Mouse (Mus musculus) liver, embryonic 15.5 days (tissue): ENCODE measurements at regions not wholly inside any gene's neighbourhood (a gene's known extent, or its start where the extent isn't known, plus 50 kb on each side); places are given as distances from the start of the nearest gene placed in this dataset.

Experiments
- ATAC-seq: fragments of 200-750 bp; cut with Nextera tagmentation; 2 replicates; pipeline ENCODE4 v1.8.0; 2017; ENCODE audit warnings: moderate number of reproducible peaks, mild to moderate bottlenecking, moderate library complexity; ENCODE audit not compliant: insufficient read depth
- H3K27ac ChIP-seq: fragments of 300-500 bp; sonication (generic); replicated peaks from 2 replicates; pipeline ENCODE4 v1.5.1; 2015; ENCODE audit warnings: mild to moderate bottlenecking, inconsistent platforms
- H3K27me3 ChIP-seq: fragments of 300-500 bp; sonication (generic); 2 replicates; pipeline ENCODE4 v1.6.1; 2015; ENCODE audit warnings: mild to moderate bottlenecking, inconsistent platforms
- H3K36me3 ChIP-seq: fragments of 300-500 bp; sonication (generic); replicated peaks from 2 replicates; pipeline ENCODE4 v1.6.1; 2015; ENCODE audit warnings: moderate library complexity, mild to moderate bottlenecking, inconsistent platforms
- H3K4me1 ChIP-seq: fragments of 300-500 bp; sonication (generic); replicated peaks from 2 replicates; pipeline ENCODE4 v1.6.1; 2015; ENCODE audit warnings: inconsistent platforms
- H3K4me2 ChIP-seq: fragments of 300-500 bp; sonication (generic); 2 replicates; pipeline ENCODE4 v1.6.1; 2015; ENCODE audit warnings: moderate library complexity, mild to moderate bottlenecking, inconsistent platforms
- H3K4me3 ChIP-seq: fragments of 300-500 bp; sonication (generic); replicated peaks from 2 replicates; pipeline ENCODE4 v1.5.1; 2015; ENCODE audit warnings: mild to moderate bottlenecking, inconsistent platforms
- H3K9ac ChIP-seq: fragments of 300-500 bp; sonication (generic); 2 replicates; pipeline ENCODE4 v1.6.1; 2015; ENCODE audit warnings: moderate library complexity, mild to moderate bottlenecking, inconsistent platforms
- H3K9me3 ChIP-seq: fragments of 300-500 bp; sonication (generic); replicated peaks from 2 replicates; pipeline ENCODE4 v1.6.1; 2016; ENCODE audit warnings: inconsistent platforms
- WGBS: fragments of 180-500 bp; shearing (Covaris S2); methylation state at CpG from one replicate; pipeline ENCODE4 v1.1.7; 2015; ENCODE audit warnings: mixed read lengths; ENCODE audit not compliant: insufficient replicate concordance; 5-methylcytosine and 5-hydroxymethylcytosine counted together

- Histone ChIP-seq H3K4me3 (no peak overlapping the region), H3K4me2 (no peak overlapping the region), H3K4me1 (no peaks in the 10 kb centered on the region), H3K9ac (no peak overlapping the region), H3K9me3 (no peaks in the 10 kb centered on the region), H3K27ac (no peak overlapping the region), H3K27me3 (no peaks in the 10 kb centered on the region), H3K36me3 (no peaks in the 10 kb centered on the region)
- no peak for ATAC-seq
- WGBS = 68% methylated on average over 15 of the region's 15 CpGs
Observed at GRCm38 (mm10) chr9:46684113-46684850, 314.3 kb upstream of the Gm4791 start.

DNA sequence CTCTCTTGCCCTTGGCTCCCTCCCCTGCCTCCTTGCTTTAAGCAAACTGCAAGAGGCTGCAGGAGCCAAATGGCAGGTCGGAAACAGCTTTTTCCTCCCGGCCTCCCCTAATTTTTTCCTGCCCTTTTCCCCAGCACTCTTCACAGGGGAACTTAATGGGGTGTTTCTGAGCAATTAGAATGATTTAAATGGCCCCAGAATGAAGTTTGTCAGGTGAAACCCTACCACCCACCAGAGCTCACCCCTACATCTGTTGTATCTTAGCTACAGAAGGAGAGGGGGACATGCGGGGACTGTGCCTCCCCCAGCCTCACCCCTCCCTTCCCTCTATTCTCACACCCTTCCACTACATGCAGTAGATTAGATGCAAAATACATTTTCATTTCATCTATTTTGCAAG lies 326.5 kb upstream of the Gm4791 start:
- no peaks in the 10 kb centered on the region for H3K36me3 ChIP-seq
- no peak overlapping the region for H3K27ac ChIP-seq
- no peaks in the 10 kb centered on the region for H3K27me3 ChIP-seq
- H3K9ac ChIP-seq = no peak overlapping the region
- H3K4me3 ChIP-seq = no peak overlapping the region
- no peak overlapping the region for H3K4me2 ChIP-seq
- 26% methylated on average over 3 of the region's 3 CpGs for WGBS
- H3K9me3 ChIP-seq = no peaks in the 10 kb centered on the region
- no peaks in the 10 kb centered on the region for H3K4me1 ChIP-seq
- ATAC-seq = no peak

GRCm38 (mm10) chr9:46654422-46654821 lies 334.6 kb upstream of the 4931429L15Rik start:
- H3K4me1 ChIP-seq = no peaks in the 10 kb centered on the region
- 61% methylated on average over 8 of the region's 8 CpGs for WGBS
- H3K9ac ChIP-seq = no peak overlapping the region
- no peak overlapping the region for H3K27ac ChIP-seq
- no peaks in the 10 kb centered on the region for H3K27me3 ChIP-seq
- H3K4me3 ChIP-seq = no peak overlapping the region
- no peak for ATAC-seq
- no peaks in the 10 kb centered on the region for H3K36me3 ChIP-seq
- no peaks in the 10 kb centered on the region for H3K9me3 ChIP-seq
- no peak overlapping the region for H3K4me2 ChIP-seq

GRCm38 (mm10) chr9:46647238-46647922 lies 327.6 kb upstream of the 4931429L15Rik start:
- no peak overlapping the region for H3K9ac ChIP-seq
- H3K27ac ChIP-seq = no peak overlapping the region
- no peak for ATAC-seq
- H3K9me3 ChIP-seq = no peaks in the 10 kb centered on the region
- 64% methylated on average over 9 of the region's 9 CpGs for WGBS
- no peak overlapping the region for H3K4me2 ChIP-seq
- H3K36me3 ChIP-seq = no peaks in the 10 kb centered on the region
- no peaks in the 10 kb centered on the region for H3K27me3 ChIP-seq
- no peaks in the 10 kb centered on the region for H3K4me1 ChIP-seq
- H3K4me3 ChIP-seq = no peak overlapping the region

GRCm38 (mm10) chr9:46645469-46645884 lies 325.7 kb upstream of the 4931429L15Rik start:
- H3K36me3 ChIP-seq = no peaks in the 10 kb centered on the region
- H3K4me2 ChIP-seq = no peak overlapping the region
- no peaks in the 10 kb centered on the region for H3K27me3 ChIP-seq
- no peak overlapping the region for H3K4me3 ChIP-seq
- no peak for ATAC-seq
- H3K9ac ChIP-seq = no peak overlapping the region
- no peak overlapping the region for H3K27ac ChIP-seq
- H3K4me1 ChIP-seq = no peaks in the 10 kb centered on the region
- WGBS = 49% methylated on average over 7 of the region's 7 CpGs
- no peaks in the 10 kb centered on the region for H3K9me3 ChIP-seq

DNA sequence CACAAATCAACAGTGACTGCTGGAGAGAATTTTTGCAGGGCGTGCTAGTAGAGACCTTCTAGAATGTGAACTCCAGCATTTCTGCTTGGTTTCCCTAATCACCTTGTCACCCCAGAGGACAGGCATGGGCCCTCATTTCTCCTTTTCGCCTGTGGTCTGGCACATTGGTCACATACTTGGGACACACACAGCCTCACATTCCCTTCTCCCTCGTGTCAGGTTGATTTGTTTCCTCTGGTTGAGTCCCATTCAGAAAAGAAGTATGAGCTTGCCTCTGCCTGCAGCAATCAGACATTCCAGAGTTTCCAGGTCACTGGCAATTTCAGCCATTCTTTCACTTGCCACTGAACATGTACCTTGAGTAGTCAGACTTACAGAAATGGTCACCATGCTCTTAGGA lies 323.8 kb upstream of the 4931429L15Rik start:
- Histone ChIP-seq H3K4me1 (no peaks in the 10 kb centered on the region), H3K4me3 (no peak overlapping the region), H3K36me3 (no peaks in the 10 kb centered on the region), H3K9ac (no peak overlapping the region), H3K4me2 (no peak overlapping the region), H3K27ac (no peak overlapping the region), H3K9me3 (no peaks in the 10 kb centered on the region), H3K27me3 (no peaks in the 10 kb centered on the region)
- WGBS = 49% methylated on average over 3 of the region's 3 CpGs
- ATAC-seq = no peak

DNA sequence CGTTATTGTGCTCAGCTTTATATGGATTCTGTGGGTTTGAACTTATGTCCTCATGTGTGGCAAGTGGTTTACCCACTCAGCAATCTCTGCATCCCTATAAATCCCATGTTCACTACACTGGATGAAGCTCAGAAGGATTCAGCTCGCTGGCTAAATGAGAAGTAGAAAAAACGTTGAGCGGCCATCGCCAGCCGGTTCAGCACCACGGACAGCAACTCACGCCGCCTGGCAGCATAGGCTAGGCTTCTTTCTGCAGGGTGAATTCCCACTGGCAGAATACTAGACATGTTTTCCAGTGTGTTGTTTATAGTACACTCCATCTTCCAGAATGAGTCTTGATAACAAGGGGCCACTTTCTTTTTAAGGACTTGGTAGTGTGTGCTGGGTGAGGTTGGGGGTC lies 322.9 kb upstream of the 4931429L15Rik start:
- H3K9me3 ChIP-seq = no peaks in the 10 kb centered on the region

DNA sequence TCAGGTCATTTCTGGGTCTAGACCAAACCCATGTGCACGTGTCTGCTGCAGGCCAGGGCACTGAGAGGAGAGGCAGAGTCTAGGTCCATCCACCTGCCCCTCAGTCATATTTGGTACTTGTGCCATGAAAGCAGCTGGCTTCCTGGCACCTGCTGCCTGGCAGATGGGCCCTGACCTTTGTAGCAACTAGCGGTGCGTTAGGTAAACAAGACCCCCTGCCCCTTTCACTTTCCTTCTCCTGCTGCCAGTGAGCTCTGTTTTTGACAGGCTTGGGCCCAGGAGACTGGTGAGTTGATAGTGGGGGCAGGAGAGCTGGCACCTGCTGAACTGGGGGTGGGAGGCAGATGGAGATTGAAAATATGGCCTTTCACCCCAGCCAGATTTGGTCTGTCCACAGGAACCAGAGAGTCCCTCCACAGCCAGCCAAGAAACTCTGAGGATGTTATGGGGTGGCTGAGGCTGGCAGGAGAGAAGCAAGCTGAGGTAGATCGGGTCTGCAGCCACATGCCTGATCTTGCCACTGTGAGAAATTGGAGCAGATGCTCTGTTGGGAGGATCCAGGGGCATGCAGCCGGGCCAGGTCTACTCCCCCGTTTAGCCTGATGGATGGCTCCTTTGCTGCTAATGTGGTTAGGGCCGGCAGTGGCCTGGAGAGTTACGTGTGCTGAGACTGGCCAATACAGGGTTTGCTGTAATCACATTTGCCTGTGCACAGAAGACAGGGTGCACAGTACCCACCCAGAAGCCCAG lies 316.6 kb upstream of the 4931429L15Rik start:
- Histone ChIP-seq H3K27me3 (no peaks in the 10 kb centered on the region), H3K4me1 (no peaks in the 10 kb centered on the region), H3K27ac (no peak overlapping the region), H3K9ac (no peak overlapping the region), H3K9me3 (no peaks in the 10 kb centered on the region), H3K36me3 (no peaks in the 10 kb centered on the region), H3K4me2 (no peak overlapping the region), H3K4me3 (no peak overlapping the region)
- no peak for ATAC-seq
- 52% methylated on average over 8 of the region's 8 CpGs for WGBS

More for the DNA sequence above, 322.9 kb upstream of the 4931429L15Rik start:
- Histone ChIP-seq H3K27ac (no peak overlapping the region), H3K4me1 (no peaks in the 10 kb centered on the region), H3K27me3 (no peaks in the 10 kb centered on the region), H3K4me2 (no peak overlapping the region), H3K36me3 (no peaks in the 10 kb centered on the region), H3K4me3 (no peak overlapping the region), H3K9ac (no peak overlapping the region)
- ATAC-seq = no peak
- WGBS = 10% methylated on average over 9 of the region's 9 CpGs

DNA sequence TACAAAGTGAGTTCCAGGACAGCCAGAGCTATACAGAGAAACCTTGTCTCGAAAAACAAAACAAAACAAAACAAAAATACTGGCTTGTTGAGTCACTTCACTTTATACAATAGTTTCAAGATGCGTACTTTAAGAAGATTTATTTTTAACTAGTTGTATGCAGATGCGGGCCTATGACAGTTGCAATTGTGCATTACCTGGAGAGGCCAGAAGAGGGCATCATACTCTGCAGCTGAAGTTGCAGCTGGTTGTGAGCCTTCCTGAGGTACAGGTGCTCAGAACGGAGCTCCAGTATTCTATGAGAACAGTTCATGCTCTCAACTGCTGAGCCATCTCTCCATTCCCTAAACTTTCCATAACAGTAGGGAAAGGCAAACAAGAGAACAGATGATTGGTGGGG lies 314.2 kb upstream of the 4931429L15Rik start:
- Histone ChIP-seq H3K27me3 (no peaks in the 10 kb centered on the region), H3K36me3 (no peaks in the 10 kb centered on the region), H3K9me3 (no peaks in the 10 kb centered on the region), H3K4me3 (no peak overlapping the region), H3K27ac (no peak overlapping the region), H3K4me1 (no peaks in the 10 kb centered on the region), H3K4me2 (no peak overlapping the region), H3K9ac (no peak overlapping the region)
- 58% methylated on average over 4 of the region's 4 CpGs for WGBS
- ATAC-seq = no peak

DNA sequence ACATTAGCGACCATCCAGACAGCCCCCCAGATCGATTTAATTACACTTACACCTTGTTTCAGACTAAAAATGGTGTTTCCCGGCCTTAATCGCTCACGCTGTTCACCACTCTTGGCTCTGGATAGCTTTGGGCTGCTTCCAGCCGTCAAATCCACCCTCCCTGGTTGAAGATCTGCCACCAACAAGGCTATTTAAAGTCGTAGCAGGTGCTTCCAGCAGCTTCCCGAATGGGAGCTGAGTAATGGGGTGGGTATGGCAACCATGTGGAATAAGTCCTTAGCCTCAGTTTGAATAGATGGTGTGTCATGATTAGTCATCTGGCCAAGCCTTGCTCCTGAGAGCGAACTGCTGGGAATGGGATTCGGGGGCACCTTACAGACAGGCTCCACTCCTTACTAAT lies 312.8 kb upstream of the 4931429L15Rik start:
- H3K4me3 ChIP-seq = no peak overlapping the region
- H3K36me3 ChIP-seq = no peaks in the 10 kb centered on the region
- no peaks in the 10 kb centered on the region for H3K27me3 ChIP-seq
- H3K4me2 ChIP-seq = no peak overlapping the region
- WGBS = 56% methylated on average over 10 of the region's 10 CpGs
- no peak overlapping the region for H3K27ac ChIP-seq
- H3K4me1 ChIP-seq = no peaks in the 10 kb centered on the region
- no peaks in the 10 kb centered on the region for H3K9me3 ChIP-seq
- no peak overlapping the region for H3K9ac ChIP-seq
- ATAC-seq = no peak

GRCm38 (mm10) chr9:46622255-46622654 lies 302.5 kb upstream of the 4931429L15Rik start:
- WGBS = 48% methylated on average over 2 of the region's 2 CpGs
- Histone ChIP-seq H3K9ac (no peak overlapping the region), H3K36me3 (no peaks in the 10 kb centered on the region), H3K9me3 (no peaks in the 10 kb centered on the region), H3K27ac (no peak overlapping the region), H3K4me2 (no peak overlapping the region), H3K27me3 (no peaks in the 10 kb centered on the region), H3K4me3 (no peak overlapping the region), H3K4me1 (no peaks in the 10 kb centered on the region)
- no peak for ATAC-seq
